Mouse (Mus musculus): ENCODE measurements around the gene Cep63. TPM values are rescaled to one million over a fixed set of nuclear protein-coding genes. Genes with fewer than 3 reads are reported as not detected.
A peak's percentile ranks its signal among the peaks of the same experiment; 100 is the strongest.

Cep63 gene
- 10 to 100 TPM; 38.9 to 61.0 (median 49.9) TPM for polyA plus RNA-seq (2017; shearing (Covaris generic))

DNA sequence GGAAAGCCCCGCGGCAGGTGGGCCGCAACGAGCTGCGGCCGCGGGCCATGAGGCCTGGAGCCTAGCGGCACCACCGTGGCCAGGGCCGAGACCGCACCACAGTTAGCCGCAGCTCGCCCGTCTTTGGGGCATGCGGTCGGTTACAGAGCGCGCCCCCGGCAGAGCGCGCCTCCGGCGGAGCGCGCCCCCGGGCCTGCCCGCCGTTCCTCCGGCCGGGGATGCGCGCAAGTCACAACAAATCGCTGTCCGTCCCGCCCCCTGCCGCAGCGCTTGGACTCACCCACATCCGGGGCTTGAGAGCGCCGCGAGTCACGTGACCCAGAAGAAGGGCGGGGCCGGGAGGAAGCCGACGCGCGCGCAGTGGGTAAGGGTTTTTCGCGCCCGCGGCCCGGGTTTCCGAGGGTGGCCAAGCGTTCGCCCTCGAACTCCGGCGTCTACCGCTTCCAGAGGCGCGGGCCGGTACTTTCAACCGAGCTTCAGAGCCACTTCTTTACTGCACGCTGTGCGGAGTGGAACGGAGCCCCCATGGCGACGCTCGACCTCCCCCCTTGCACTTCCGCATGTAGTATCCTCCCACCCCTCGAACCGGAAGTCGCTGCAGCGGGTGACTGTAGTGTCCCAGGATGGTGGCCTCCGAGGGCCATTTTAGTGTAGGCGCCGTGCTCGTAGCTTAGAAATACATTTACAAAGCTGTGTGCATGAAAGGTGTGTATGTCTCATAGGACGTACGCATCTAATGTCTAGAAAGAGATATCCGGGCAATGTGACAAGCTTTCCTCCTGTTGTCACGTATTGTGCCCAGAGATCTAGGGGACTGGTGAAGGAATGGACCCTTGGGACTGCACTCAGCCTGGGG lies at the start of gene Cep63, which contains the start of gene Anapc13:
Cep63 (minus strand) TSS at position 552 of the 856 bp plus-strand sequence.
Anapc13 (plus strand) TSS at position 314 of the 856 bp plus-strand sequence.
- peak; percentile 84 for ATAC-seq

DNA sequence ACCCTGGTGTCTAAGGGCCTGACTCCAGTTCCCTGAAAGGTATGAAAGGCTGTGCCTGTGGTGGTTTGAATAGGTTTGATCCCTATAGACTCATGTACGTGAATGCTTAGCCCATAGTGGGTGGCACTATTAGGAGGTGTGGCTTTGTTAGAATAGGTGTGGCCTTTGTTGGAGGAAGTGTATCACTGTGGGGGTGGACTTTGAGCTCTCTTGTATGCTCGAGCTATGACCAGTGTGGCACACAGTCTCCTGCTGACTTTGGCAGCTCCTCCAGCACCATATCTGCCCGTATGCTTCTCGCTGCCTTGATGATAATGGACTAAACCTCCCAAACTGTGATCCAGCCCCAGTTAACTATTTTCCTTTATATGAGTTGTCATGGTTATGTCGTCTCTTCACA lies 49.6 kb upstream of the Cep63 start:
- ATAC-seq: no peak

DNA sequence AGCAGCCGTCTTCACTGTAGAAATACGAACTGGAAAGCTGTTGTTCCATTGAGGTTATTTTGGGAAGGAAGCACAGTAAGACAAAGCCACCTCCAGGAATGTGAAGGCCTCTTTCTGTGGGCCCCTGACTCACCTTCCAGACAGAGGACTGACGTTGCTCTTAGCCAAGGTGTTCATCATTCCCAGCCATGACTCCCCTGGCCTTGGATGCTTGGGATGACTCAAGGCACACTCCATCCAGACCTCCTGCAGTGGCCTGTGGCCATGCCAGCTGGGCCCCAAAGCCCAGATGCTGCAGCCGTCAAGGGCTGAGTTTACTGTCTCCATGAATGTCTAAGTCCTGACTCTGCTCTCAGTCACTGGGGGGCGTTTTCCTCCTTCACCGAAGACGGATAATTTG lies 47.0 kb upstream of the Cep63 start:
- no peak for ATAC-seq

DNA sequence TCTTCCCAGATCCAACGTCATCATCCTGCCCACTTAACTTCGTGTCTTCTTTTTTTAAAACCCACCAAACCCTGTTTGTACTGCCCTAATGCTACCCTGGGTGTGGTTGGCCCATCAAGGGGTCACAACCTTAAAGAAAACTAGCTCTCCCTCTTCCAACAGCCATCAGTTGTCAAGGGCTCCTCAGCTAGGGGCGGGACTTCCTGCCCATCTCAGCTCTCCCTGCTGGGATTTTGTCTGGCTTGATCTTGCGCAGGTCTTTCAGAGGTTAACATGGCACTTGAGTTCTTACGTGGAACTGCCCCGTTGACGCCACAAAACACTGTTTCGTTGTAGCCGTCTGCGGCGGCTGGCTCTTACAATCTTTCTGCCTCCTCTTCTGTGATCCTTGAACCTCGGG lies 42.6 kb upstream of the Cep63 start:
- no peak for ATAC-seq

DNA sequence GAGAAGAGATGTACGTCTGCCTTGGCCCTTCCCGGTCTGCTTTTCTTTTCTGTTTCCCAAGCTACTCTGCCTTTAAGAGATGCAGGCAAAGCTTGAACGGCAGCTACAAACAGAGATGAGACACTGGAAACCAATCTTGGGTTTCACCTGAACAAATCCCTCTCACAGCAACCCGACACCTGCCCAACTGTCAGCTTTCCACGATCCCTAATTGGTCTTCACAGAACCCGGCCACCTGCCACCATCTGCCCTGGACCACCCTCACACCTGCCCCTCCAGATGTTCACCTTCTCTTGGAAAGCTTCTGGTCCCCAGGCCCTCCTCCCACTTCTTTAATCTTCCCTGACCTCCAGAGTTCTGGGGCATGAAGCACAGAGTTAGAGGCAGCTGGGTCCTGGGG lies 41.8 kb upstream of the Cep63 start:
- ATAC-seq: no peak

DNA sequence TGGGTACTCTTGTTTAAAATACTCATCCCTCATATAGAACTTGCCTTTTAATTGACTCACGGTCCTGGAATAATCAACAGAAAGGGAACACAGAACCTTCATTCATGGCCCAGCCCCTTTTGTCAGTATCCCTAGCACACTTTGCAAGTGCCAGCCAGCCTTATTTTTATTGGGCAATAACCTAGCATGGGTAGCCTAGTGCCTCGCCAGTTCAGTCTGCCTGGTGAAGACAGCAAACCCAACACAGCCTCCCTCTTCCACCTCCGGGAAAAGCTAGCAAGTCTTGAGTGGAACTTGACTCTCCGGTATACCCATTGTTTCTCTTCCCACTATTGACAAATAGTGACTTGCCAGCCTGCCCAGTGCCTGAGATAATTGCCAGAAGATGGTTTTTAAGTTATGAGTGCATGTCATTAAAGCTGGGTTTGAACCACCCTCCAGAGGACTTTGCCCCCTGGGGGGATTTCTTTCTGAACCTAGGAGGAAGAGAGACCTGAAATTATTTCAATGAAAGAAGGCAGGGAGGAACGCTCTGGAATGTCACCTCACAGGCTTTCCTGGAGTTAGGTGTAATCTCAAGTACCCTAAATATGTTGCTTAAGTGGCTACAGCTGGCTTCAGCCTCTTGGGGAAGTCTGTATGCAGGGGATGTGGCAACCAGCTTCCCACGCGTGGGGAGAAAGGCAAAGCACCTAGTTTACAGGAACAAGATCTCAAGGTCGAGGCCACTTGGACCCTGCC lies 30.2 kb upstream of the Cep63 start:
- ATAC-seq: no peak

DNA sequence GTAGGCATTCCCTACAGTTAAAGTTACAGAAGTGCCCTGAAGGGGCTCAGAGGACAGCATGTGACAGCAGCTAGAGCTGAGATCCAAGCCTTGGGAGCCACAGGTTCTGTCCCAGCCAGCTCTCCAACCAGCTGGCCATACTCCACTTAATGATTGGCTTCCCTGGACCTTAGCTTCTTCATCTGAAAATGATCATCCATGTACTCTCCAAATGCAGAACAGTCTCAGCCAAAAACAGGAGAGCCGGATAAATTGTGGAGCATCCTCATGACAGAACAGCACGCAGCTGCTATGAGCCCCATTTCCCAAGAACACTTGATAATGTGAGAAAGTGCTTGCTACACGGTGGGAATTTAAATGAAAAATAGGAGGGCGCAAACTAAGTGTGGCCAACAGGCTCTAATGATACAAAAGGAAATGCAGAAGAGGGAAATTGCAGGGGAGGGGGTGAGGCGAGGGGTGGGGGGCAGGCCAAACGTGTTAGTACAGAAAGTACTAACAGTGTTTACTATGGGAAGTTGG lies 24.9 kb upstream of the Cep63 start:
- no peak for ATAC-seq

DNA sequence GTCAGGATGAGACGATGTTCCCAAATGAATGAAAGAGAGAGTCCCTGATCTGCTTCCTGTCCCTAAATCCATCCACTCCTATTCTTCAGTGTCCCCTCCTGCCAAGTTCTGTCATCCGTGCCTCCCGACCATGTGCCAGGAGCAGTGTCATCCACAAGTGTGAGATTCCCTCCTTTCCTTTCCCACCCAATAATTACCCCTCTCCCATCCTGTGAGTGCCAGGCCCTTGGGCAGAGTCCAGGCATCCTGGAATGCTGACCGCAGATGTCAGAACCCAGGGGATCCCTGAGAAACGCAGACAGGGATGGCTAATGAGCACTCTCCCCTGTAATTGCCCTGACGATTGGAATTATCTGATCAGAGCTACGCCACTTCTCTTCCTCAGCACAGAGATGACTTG lies 24.3 kb upstream of the Cep63 start:
- ATAC-seq: no peak

DNA sequence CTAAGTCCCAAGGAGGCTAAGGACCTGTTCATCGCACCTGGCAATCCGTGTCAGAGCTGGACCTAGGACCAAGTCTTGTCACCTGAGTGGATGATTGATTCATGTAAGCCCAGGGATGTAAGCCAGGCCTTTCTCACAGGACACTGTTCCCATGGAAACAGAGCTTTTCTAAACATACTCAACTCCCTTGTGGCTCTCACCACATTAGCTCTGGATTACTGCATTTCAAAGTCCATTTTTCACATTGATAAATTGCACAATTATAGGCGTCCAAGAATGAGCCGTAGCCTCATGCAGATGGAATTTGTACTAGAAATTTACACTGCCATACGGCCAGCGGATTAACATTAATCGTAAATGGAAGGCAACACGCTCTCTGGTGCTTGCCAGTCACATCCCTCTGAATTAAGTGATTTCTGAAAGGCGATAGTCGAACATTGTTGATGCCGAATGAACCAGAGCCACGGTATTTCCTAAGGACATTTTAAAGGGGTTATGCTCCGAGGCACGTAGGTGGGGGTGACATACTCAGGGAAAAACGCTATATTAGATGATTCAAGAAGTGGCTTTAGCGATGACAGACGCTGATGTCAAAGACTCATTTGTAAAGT lies 23.7 kb upstream of the Cep63 start:
- ATAC-seq: no peak

DNA sequence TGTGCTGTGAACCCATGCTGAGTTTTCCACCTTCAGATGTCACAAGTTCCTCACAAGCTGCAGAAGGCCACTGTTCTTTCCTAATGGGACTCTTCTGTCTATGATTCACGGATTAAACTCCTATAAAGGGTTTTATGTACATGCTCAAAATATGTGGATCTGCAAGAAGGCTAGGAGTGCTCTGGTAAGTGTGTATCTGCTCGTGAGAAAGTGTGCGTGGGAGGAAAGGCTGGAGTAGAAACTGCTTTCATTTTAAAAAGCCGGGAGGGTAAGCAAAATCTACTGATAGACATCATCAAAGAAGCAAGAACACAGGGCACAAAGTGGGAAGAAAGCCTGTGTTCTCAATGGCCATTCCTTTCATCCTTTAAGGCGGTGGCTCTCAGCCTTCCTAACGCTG lies 20.7 kb upstream of the Cep63 start:
- no peak for ATAC-seq

DNA sequence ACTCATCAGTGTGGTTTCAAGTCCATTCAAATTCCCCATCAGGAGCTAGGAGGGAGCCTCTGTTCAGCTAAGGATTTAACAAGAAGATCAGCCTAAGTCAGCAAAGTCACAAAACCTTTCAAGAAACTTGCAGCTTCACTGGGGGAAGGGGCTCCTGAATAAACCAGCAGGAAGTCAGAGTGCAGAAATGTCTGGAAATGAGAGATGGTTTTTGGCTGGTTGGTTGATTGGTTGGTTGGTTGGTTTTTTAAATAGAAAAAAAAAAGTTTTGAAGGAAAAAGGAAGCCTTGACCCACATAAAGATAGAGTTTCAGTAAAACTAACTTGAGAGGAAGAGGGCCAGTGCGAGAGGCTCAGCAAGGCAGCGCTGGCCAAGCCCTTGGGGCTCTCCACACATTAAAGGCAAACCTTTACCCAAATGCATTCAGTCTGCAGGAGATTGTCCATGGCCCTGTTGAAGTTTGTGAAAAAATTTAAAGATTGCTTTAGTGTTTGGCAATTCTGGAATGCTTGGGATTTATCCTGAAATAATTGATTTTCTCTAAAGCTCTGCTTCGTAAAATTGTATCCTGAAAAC lies 18.9 kb upstream of the Cep63 start:
- ATAC-seq: no peak

DNA sequence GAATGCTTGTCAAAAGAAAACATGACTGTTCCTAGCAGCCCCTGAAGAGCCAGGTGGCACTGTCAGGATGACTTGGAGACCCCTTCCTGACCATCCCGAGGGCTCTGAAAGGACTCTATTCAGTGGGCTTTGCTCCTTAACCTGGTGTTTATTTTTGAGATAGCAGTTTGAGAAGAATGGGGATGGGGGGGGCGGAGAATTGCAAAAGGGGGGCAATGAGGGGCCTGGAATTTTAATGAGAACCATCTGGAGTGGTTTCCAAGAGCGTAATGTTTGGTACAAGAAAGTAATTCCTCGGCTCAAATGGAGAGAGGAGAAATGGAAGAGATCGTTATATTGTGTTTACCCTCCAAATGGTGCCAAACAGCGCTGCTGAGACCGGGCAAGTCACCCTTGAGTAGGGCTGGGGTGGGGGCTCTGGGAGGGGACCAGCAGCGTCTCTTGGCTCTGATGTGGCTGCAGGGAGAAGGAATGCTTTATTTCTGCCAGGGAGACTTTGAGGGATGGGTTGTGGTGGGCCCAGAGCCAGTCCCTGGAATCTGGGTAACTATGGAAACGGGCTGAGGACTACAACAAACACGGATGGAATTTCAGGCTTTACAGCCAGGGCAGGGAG lies 17.3 kb upstream of the Cep63 start:
- no peak for ATAC-seq

DNA sequence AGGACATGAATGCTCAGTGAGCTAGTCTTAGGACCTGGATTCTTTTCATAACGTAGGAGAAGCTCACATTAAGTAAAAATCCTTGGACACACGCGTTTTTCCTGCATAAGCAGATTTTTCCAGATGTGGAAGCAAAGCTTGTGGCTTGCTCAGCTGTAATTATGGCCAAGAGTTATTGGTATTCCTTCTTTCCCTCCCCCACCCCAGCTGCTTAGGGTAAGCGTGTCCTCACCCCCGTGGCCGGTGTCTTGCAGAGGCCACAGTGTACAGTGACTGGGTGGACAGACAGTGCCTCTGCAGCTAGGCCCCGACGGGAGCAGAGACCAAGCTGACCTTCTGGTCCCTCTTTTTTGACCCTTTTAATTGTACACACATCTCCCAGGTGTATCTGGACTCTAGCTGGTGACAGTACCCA lies 16.7 kb upstream of the Cep63 start:
- ATAC-seq: no peak

DNA sequence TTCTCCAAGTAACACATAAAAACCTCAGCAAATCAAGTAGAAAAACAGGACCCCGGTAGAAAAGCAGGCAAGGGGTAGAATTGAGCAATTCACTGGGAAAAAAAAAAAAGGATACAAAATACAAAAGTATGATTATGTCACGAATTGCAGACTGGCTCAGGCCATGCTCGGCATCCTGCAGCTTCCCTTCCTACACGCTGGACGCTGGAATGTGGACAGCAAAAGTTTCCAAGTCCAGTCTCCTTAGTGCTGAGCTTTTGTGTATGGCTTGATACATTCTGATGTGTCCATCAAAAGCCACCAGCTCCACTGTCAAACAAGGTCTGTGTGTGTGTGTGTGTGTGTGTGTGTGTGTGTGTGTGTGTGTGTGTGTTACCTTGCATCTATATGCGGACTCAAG lies 15.2 kb upstream of the Cep63 start:
- ATAC-seq: no peak

DNA sequence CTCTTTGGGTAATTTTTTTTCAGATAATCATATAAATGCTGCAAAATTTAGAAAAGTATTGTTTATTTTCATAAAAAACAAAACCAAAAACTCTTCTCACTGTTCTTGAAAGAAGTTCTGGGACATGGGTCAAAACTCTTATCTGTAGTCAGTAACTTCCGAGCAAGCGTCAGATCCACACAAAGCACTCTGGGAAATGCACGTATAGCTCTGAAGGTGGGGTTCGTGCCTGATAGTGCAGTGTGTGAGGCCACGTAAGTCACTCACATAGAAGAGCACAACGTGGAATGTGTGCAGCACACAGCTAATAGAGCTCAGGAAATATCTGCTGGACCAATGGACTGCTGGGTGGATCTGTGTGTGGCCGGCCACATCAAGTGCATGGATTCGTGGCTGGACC lies 13.2 kb upstream of the Cep63 start:
- no peak for ATAC-seq

DNA sequence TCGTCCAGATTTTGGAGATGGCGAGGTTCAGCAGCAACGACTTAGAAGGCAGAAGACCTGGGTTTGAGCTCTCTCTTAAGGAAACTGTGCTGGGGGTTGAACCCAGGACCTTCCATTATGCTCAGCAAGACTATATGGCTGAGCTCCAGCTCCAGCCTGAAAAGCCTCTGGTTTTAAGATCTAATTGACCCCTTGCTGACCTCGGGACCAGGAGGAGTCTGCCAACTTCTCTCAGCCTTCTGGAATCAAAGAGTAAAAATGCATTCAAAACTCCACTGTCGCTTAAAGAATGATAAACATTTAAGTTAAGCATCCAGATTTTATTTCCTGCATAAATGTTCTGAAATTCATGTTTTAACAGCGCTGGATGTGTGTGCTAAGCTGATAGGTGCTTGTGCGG lies 12.6 kb upstream of the Cep63 start:
- no peak for ATAC-seq

DNA sequence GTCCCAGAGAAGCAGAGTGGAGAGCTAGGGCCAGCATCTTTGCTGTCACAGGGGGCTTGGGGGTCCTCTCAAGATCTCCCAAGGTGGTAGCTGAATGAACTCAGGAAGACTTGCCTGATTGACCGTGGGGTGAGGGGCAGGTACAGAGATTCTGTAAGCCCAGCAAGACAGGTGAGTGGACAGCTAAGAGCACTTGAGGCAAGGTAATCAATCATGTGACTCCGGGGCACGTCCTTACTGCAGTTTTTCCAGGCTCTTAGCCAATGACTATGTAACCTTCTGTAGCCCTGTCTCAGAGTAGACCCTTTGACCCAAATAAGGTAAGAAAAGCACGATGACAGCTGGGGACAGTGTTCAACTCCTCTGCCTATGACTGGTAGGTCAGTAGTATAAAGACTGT lies 10.8 kb upstream of the Cep63 start:
- ATAC-seq: no peak

DNA sequence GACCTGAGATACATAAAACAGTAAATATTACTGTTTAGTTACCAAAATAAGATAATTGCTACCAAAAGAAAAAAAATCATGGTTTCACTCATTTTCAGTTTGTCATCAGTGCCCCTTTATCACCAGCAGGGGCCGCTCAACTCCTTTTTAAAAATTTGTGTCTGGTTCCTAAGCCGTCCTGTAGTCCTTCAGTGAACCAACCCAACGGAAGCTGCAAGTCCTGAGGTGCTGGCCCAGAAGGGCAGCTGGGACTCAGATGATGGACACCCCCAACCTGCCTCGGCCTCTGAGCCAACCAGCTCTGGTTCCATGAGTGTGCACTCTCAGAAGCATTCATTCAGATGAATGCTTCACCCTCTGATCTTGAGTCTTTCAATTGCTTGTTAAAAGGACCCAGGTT lies 10.2 kb upstream of the Cep63 start:
- peak; percentile 72 for ATAC-seq

DNA sequence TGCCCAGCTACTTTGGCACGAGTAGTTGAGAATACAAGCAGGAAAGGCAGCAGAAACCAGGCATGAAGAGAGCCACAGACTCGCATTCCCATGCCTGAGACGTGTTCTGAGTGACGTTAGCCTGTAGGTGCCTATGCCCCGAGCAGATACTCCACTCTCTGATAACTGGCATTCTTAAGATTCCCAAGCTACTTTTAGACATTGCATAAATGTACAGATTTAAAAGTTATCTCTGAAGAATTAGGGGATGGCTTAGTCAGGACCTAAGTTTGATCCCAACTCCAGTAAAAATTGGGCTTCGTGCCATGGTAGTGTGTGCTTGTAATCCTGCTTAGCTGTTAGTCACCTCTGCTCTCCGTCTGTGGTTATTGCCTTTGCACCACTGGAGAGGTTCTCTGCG lies 8.1 kb upstream of the Cep63 start:
- no peak for ATAC-seq

DNA sequence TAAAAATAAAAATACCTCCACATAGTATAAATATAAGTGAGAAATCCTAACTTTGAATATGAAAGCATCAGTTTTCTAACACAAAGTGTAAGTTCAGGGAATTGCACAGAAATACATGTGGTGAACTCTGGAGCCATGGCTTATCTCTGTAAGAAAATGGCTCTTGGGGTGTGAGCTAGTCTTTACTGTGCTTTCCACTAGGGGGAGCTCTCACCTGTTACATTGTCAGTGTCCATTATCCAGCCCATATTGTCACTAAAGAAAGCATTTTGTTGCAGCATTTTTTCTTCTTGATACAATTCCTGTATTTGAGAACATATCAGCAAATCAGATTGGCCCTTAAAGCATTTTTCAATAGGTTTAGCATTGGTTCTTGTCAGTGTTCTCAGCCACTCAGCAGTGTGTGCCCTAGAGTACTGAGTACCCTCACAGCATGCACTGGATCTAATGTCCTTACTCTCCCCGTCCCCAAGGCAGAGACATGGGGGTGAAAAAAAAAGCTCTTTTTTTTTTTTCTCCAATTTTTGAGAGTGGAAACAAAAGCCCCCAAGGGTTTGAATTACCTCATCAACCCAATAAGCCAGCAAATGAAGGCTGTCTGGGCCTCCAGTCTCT lies 6.7 kb upstream of the Cep63 start:
- peak; percentile 83 for ATAC-seq

DNA sequence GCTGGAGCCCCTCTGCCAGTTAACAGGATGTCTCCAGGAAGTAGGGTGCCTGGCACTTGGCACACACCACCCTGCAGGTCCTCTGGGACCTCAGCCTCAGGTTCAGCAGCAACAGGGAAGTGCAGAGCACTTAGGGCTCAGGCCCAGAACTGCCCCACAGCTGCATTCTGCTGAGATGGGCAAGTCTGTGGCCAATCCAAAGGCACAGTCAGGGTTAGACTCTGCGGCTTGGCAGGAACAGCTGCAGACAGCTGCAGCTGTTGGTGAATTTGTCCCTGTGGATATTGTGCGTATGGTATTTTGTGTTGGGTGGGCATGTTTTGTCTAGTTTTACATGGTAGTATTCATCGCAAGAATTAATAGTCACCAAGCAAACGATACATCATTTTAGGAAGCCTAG lies 5.8 kb upstream of the Cep63 start:
- no peak for ATAC-seq

DNA sequence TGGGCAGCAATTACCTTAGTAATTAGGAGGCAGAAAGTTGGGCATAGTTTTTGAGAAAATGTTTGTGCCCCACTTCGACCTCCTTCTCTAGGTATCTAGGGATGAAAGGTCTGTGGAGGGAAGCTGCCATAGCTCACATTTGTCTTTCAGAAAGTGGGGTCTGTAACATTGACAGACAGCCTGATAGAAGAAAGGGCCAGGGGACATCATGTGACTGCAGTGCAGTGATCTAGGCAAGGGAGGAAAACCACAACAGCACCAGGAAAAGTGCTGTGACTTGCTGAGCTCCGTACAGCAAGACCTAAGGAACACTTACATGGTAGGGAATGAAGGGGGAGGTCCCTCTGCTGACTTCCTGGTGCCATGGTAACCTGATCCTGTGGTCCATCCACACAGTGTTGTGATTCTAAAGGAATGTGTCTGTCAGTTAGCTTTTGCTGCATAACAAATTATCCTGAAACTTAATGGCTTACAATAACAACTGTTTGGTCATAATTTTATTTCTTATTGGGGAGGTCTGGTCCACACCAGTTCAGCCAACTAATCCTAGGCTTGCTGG lies 5.3 kb upstream of the Cep63 start:
- no peak for ATAC-seq
